Mouse (Mus musculus) thymus, adult 2 months (tissue): ENCODE data around the gene Hmcn2.

ENCODE experiments used
- CTCF ChIP-seq: fragments of 200-500 bp; IDR thresholded peaks from 2 replicates; pipeline ENCODE4 v1.5.1; 2012; ENCODE audit warnings: mild to moderate bottlenecking, control low read depth, low read length, moderate library complexity, borderline replicate concordance; ENCODE audit not compliant: control insufficient read depth, poor library complexity, insufficient read depth; ENCODE audit errors: extremely low read depth
- POLR2A ChIP-seq: fragments of 200-500 bp; IDR thresholded peaks from 2 replicates; pipeline ENCODE4 v1.6.1; 2012; ENCODE audit warnings: mild to moderate bottlenecking, low read length, control low read depth, moderate library complexity; ENCODE audit not compliant: control insufficient read depth, poor library complexity, insufficient read depth; ENCODE audit errors: extremely low read depth

DNA sequence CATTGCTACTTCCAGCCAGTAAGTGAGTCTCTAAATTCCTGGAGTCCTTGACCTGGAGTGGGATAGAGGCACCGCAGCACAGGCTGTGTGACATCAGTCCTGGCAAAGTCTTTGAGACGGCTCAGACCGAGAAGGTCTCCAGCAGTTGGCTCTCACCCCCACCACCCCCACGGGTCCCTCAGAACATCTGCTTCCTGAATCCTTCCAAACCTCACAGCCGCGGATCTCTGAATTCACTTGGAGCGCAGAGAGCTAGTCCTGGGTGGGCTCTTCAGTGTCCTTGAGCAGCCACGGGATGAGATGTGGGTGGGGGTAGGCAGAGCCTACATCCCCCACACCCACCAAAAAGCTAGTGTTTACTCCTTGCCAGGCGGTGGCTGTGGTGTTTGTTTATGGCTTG, 57.2 kb downstream of the Hmcn2 start:
- TF ChIP-seq CTCF (no peak), POLR2A (no peak)
